Mouse (Mus musculus): Measurements from ENCODE around the gene Sf1. TPM values are rescaled to one million over a fixed set of nuclear protein-coding genes. Genes with fewer than 3 reads are reported as not detected.

The Sf1 gene
- polyA plus RNA-seq, 1 experiment = 365 TPM

DNA sequence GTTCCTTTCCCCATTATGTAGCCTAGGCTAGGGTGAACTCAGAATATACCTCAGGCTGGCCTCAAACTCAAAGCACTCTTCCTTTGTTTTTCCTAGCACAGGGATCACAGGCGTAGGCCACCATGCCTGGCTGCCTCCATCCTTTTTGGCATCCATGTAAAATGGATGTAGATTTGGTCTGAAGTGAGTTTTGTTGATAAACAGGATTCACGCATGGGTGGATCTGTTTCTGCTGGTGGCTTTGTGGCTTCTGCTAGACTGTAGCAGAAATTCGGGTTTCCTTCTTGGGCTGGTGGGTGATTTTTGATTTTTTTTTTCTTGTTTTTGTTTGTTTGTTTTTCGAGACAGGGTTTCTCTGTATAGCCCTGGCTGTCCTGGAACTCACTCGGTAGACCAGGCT lies 46.4 kb downstream of the Sf1 start:
- H3K36me3 ChIP-seq (ENCODE audit: control insufficient read depth, insufficient read depth, low read length) = peaks cover 43% of the 10 kb centered on the region

DNA sequence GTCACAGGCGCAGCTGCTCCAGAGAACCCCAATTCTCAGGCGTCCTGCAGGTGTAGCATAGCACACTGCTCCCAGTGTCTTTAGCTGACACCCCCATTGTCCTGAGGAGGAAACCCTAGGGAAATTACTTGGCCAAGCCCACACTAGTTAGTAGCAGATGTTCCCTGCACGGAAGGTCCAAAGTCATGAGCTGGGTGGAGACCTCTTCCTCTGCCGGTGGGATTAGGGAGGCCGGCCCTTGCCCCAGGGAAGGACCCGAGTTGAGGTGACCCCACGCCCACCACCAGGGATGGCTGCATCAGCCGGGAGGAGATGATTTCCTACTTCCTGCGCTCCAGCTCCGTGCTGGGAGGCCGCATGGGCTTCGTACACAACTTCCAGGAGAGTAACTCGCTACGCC lies 49.3 kb downstream of the Sf1 start:
- Histone ChIP-seq H3K4me3 (ENCODE audit: control insufficient read depth, insufficient read depth, low read length) (no peak overlapping the region), H3K27ac (ENCODE audit: control insufficient read depth, insufficient read depth, low read length) (no peak overlapping the region), H3K4me1 (replicated peaks; ENCODE audit: control insufficient read depth, insufficient read depth, low read length) (no peaks in the 10 kb centered on the region), H3K27me3 (ENCODE audit: control insufficient read depth, insufficient read depth, low read length) (no peaks in the 10 kb centered on the region), H3K36me3 (ENCODE audit: control insufficient read depth, insufficient read depth, low read length) (peaks cover 28% of the 10 kb centered on the region)
- no peak for TF ChIP-seq POLR2A (IDR thresholded peaks at IDR 0.05; ENCODE audit: control insufficient read depth, extremely low read depth, insufficient read depth, low read length, poor library complexity)
- TF ChIP-seq CTCF (IDR thresholded peaks at IDR 0.05; ENCODE audit: borderline replicate concordance, control insufficient read depth, extremely low read depth, insufficient read depth, low read length, poor library complexity) = no peak
- WGBS = 95% methylated on average over 14 of the region's 14 CpGs
- no peak for DNase-seq

More for the DNA sequence above, 46.4 kb downstream of the Sf1 start:
- H3K4me3 ChIP-seq (ENCODE audit: control insufficient read depth, insufficient read depth, low read length) = no peak overlapping the region
- no peak overlapping the region for H3K27ac ChIP-seq (ENCODE audit: control insufficient read depth, insufficient read depth, low read length)
- 91% methylated on average over 5 of the region's 5 CpGs for WGBS
- H3K4me1 ChIP-seq (replicated peaks; ENCODE audit: control insufficient read depth, insufficient read depth, low read length) = no peaks in the 10 kb centered on the region; the same call in 1 of the 2 replicates
- no peak for TF ChIP-seq POLR2A (IDR thresholded peaks at IDR 0.05; ENCODE audit: control insufficient read depth, extremely low read depth, insufficient read depth, low read length, poor library complexity)
- no peak for TF ChIP-seq CTCF (IDR thresholded peaks at IDR 0.05; ENCODE audit: borderline replicate concordance, control insufficient read depth, extremely low read depth, insufficient read depth, low read length, poor library complexity)
- no peaks in the 10 kb centered on the region for H3K27me3 ChIP-seq (ENCODE audit: control insufficient read depth, insufficient read depth, low read length)
- no peak for DNase-seq

- peaks cover 7% of the 10 kb centered on the region for H3K36me3 ChIP-seq (ENCODE audit: control insufficient read depth, insufficient read depth, low read length)
- no peaks in the 10 kb centered on the region; the same call in 1 of the 2 replicates for H3K27me3 ChIP-seq (ENCODE audit: control insufficient read depth, insufficient read depth, low read length)
- DNase-seq = no peak
- H3K4me1 ChIP-seq (replicated peaks; ENCODE audit: control insufficient read depth, insufficient read depth, low read length) = peaks cover 5% of the 10 kb centered on the region; the same call in 1 of the 2 replicates
- 81% methylated on average over 6 of the region's 6 CpGs for WGBS
- no peak overlapping the region for H3K4me3 ChIP-seq (ENCODE audit: control insufficient read depth, insufficient read depth, low read length)
- TF ChIP-seq CTCF (IDR thresholded peaks at IDR 0.05; ENCODE audit: borderline replicate concordance, control insufficient read depth, extremely low read depth, insufficient read depth, low read length, poor library complexity) (no peak), POLR2A (IDR thresholded peaks at IDR 0.05; ENCODE audit: control insufficient read depth, extremely low read depth, insufficient read depth, low read length, poor library complexity) (no peak)
- H3K27ac ChIP-seq (ENCODE audit: control insufficient read depth, insufficient read depth, low read length) = no peak overlapping the region
Measured at GRCm38 (mm10) chr19:6415454-6415853, 52.0 kb downstream of the Sf1 start.

- H3K4me1 ChIP-seq (replicated peaks; ENCODE audit: control insufficient read depth, insufficient read depth, low read length) = peaks cover 5% of the 10 kb centered on the region; the same call in 1 of the 2 replicates
- WGBS = 63% methylated on average over 9 of the region's 9 CpGs
- peaks cover 7% of the 10 kb centered on the region for H3K36me3 ChIP-seq (ENCODE audit: control insufficient read depth, insufficient read depth, low read length)
- DNase-seq = no peak
- no peak overlapping the region for H3K4me3 ChIP-seq (ENCODE audit: control insufficient read depth, insufficient read depth, low read length)
- no peak overlapping the region for H3K27ac ChIP-seq (ENCODE audit: control insufficient read depth, insufficient read depth, low read length)
- TF ChIP-seq POLR2A (IDR thresholded peaks at IDR 0.05; ENCODE audit: control insufficient read depth, extremely low read depth, insufficient read depth, low read length, poor library complexity) = no peak
- TF ChIP-seq CTCF (IDR thresholded peaks at IDR 0.05; ENCODE audit: borderline replicate concordance, control insufficient read depth, extremely low read depth, insufficient read depth, low read length, poor library complexity) = no peak
- no peaks in the 10 kb centered on the region; the same call in 1 of the 2 replicates for H3K27me3 ChIP-seq (ENCODE audit: control insufficient read depth, insufficient read depth, low read length)
Measured at GRCm38 (mm10) chr19:6416124-6416770, 52.8 kb downstream of the Sf1 start.

- H3K4me3 ChIP-seq (ENCODE audit: control insufficient read depth, insufficient read depth, low read length) = no peak overlapping the region
- 75% methylated on average over 12 of the region's 12 CpGs for WGBS
- peaks cover 7% of the 10 kb centered on the region; the same call in 1 of the 2 replicates for H3K36me3 ChIP-seq (ENCODE audit: control insufficient read depth, insufficient read depth, low read length)
- peaks cover 5% of the 10 kb centered on the region; the same call in 1 of the 2 replicates for H3K4me1 ChIP-seq (replicated peaks; ENCODE audit: control insufficient read depth, insufficient read depth, low read length)
- no peak overlapping the region for H3K27ac ChIP-seq (ENCODE audit: control insufficient read depth, insufficient read depth, low read length)
- TF ChIP-seq CTCF (IDR thresholded peaks at IDR 0.05; ENCODE audit: borderline replicate concordance, control insufficient read depth, extremely low read depth, insufficient read depth, low read length, poor library complexity) (no peak), POLR2A (IDR thresholded peaks at IDR 0.05; ENCODE audit: control insufficient read depth, extremely low read depth, insufficient read depth, low read length, poor library complexity) (no peak)
- DNase-seq = no peak
- no peaks in the 10 kb centered on the region; the same call in 1 of the 2 replicates for H3K27me3 ChIP-seq (ENCODE audit: control insufficient read depth, insufficient read depth, low read length)
Measured at GRCm38 (mm10) chr19:6416894-6417761, 53.6 kb downstream of the Sf1 start.

DNA sequence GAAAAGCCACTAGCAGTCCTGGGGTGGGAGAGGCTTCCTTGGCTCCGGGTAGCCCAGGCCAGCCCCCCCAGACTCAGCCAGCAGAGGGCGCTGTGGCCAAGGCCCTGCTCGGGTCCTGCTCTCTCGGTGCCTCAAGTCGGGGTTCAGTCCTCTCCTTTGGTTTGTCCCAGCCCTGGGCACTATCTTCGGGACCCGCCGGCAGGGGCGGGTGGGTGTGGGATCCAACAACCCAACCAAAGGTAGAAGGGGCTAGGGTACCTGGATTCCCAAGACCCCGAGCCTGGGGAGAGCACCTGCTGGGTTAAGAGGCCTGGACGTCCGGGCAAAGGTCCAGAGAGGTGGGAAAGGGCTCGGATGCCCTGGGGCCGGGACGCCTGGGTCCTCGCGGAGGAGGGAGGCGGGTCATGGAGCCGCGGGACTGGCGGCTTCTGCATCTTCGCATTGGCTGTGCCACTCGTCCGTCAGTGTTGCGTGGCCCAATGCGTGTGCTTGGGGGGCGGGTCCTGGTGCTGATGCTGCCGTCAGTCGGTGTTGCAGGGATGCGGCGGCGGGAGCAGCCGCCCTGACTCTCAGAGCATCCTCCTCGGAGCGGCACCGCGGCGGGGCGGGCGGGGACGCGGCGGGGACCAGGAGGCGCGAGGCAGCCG lies 54.9 kb downstream of the Sf1 start, which contains the start of gene Nrxn2:
Nrxn2 (plus strand) TSS at position 499 of the 647 bp plus-strand sequence.
- TF ChIP-seq POLR2A (IDR thresholded peaks at IDR 0.05; ENCODE audit: control insufficient read depth, extremely low read depth, insufficient read depth, low read length, poor library complexity) (no peak), CTCF (IDR thresholded peaks at IDR 0.05; ENCODE audit: borderline replicate concordance, control insufficient read depth, extremely low read depth, insufficient read depth, low read length, poor library complexity) (peak; percentile 94)
- Histone ChIP-seq H3K4me1 (replicated peaks; ENCODE audit: control insufficient read depth, insufficient read depth, low read length) (peaks cover 5% of the 10 kb centered on the region; the same call in 1 of the 2 replicates), H3K4me3 (ENCODE audit: control insufficient read depth, insufficient read depth, low read length) (peak within 1 kb of the TSS; percentile 42), H3K36me3 (ENCODE audit: control insufficient read depth, insufficient read depth, low read length) (peaks cover 7% of the 10 kb centered on the region; the same call in 1 of the 2 replicates), H3K27me3 (ENCODE audit: control insufficient read depth, insufficient read depth, low read length) (no peaks in the 10 kb centered on the region; the same call in 1 of the 2 replicates), H3K27ac (ENCODE audit: control insufficient read depth, insufficient read depth, low read length) (no peak within 1 kb of the TSS)
- peak; percentile 82 for DNase-seq
- 2% methylated on average over 46 of the region's 46 CpGs for WGBS

All from thymus, adult 2 months (tissue).